Mouse (Mus musculus): ENCODE data around the gene Vasp.
A peak's percentile ranks its signal among the peaks of the same experiment; 100 is the strongest.

The Vasp gene

DNA sequence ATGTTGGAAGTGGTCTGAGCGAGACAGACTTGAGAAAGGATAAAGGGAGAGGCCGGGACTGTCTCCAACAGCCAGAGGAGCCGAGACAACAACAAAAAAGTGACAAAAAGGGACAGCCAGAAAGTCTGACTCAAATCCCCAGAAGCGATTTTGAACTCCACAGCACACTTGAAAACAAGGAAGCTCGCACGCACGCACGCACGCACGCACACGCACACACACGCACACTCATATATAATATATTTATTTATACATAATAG, 31.4 kb upstream of the Vasp start:
- DNase-seq = no peak

DNA sequence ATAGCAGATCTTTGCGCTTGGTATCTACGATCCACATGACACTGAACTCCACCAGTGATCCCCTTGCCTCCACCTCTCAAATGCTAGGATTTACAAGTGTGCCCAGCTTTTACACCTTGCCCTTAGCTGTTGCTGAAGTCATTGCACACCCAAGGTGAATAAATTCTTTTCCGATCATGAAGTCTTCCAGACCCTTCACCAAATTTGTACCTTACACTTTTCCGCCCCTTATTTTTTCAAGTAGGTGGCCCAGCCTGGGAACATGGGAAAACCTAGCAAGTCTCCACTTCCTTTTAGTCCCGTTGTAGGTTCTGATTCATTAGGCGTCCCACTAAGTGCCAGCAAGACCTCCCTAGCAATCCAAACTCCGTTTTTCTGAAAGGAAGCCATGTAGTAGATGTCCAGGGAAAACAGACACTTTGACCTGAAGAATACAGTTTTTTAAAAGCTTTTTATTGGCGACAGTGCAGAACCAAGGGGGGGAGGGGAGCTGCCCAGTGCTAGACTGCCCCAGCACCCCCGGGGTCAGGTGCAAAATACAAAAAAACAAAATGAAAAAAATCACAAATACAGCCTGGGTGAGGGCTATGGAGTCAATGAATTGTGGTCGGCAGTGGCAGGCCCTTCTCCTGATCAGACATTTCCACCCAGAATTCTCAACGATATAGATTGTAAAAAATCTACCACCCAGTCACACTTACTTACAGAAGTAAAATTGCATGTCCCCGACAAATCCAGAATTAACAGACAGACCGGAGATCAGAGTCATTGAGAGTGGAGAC, 30.8 kb upstream of the Vasp start:
- DNase-seq = no peak

DNA sequence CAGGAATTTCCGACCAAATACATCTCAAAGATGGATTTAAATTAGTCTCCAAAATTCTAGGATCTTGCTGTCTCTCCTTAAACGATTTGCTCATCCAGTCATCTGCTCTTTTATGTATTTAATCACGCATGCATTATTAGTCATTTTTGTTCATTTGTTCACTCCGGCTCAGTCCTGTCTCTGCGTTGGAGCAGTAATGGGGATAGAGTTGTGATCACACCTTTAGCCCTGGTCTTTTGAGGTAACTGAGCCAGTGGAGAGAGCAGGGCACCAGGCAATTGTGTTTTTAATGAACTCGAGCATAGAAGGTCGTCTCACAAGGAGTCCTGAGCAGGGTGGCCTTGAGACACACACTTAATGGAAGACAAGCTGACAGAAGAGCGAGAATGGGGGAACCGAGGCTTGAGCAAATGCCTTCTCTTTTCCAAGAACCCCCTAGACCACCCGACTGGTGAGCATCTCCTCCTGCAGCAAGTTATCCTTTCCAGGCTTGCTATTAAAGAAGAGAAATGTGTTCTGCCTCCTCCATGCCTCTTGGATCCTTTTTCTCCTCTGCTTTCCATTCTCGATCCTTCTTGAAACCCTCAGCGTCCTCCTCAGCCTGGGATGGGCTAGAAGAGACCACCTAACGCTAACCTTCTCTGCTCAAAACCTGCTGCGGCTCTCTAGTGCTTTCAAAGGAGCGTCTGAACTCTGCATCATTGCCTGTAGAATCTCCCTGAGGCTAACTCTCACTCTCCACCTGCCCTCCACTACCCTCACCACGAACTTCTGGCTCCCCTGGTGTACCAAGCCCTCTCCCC, 30.0 kb upstream of the Vasp start:
- peak in 1 of 2 experiments; percentile 39 for DNase-seq

- DNase-seq = peak; percentile 83 to 88
These were observed 29.1 kb upstream of the Vasp start for GRCm38 (mm10) chr7:19300501-19301421.

DNA sequence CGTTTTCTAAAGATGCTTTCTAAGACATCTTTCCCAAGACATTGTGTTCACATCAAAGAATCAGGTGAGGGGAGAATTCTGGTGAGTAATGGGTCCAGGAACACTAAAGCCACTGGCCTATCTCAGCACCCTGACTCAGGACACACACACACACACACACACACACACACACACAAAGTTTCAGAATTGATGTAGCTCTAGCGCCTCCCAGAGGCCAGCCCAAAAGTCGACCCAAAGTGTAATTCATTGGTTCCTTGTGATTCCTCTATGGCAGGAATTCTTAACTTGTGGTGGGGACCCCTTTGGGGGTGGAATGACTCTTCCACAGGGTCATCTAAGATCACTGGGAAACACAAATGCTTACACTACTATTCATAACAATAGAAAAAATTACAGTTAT, 27.6 kb upstream of the Vasp start:
- peak in 1 of 2 experiments; percentile 58 for DNase-seq

DNA sequence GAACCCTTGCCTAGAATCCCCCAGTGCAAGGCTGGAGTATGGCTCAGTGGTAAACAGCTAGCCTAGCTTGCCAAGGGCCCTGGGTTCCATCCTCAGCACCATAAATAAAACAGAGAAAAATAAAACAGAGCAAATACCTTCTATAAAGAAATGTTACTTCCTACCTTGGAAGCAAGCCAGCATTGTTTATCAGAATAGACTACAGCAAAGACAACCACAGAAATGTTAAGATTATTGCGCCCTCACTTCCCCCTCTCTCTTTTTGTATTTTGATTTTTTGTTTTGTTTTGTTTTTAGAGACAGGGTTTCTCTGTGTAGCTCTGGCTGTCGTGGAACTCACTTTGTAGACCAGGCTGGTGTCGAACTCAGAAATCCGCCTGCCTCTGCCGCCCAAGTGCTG, 26.2 kb upstream of the Vasp start:
- DNase-seq = no peak

- no peak for DNase-seq
These were observed 25.4 kb upstream of the Vasp start for GRCm38 (mm10) chr7:19297034-19297433.

- peak; percentile 98 for DNase-seq
These were observed 24.0 kb upstream of the Vasp start for GRCm38 (mm10) chr7:19295503-19296185.

GRCm38 (mm10) chr7:19290969-19291596, 19.5 kb upstream of the Vasp start:
- no peak for DNase-seq

DNA sequence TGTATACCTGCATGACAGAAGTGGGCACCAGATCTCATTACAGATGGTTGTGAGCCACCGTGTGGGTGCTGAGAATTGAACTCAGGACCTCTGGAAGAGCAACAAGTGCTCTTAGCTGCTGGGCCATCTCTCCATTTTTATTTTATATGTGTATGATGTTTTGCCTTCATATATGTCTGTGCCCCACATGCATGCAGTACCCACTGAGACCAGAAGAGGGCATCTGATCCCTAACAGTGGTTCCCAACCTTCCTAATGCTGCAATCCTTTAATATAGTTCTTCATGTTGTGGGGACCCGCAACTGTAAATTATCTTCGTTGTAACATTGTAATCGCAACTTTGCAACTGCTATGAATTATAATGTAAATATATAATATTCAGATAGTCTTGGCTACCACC, 13.1 kb upstream of the Vasp start:
- DNase-seq = peak; percentile 69 to 74

GRCm38 (mm10) chr7:19283406-19283804, 11.8 kb upstream of the Vasp start:
- no peak for DNase-seq

- peak; percentile 66 to 67 for DNase-seq
These were observed 11.3 kb upstream of the Vasp start for GRCm38 (mm10) chr7:19282791-19283405.

- peak; percentile 92 to 94 for DNase-seq
These were observed 10.8 kb upstream of the Vasp start, which contains the start of gene Rtn2 for GRCm38 (mm10) chr7:19282385-19282784. Gene Rtn2, plus strand, starts transcription at chr7:19282624.

DNA sequence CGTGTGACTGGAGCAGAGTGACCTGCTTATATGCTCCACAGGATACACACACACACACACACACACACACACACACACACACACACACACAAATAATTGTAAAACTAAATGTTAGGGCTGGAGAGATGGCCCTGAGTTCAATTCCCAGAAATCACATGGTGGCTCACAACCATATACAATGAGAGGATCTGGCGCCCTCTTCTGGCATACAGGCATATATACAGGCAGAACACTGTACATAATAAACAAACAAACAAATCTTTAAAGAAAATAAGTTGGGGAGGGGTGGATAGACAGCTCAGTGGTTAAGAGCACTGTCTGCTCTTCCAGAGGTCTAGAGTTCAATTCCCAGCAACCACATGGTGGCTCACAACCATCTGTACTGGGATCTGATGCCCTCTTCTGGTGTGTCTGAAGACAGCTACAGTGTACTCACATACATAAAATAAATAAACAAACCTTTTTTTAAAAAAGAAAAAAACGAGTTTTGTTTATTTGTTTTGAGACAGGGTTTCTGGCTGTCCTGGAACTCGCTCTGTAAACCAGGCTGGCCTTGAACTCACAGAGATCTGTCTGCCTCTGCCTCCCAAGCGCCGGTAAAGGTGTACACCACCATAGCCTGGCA, 10.2 kb upstream of the Vasp start:
- DNase-seq = peak; percentile 51 to 73

- DNase-seq = no peak
These were observed 8.0 kb upstream of the Vasp start, which contains the start of gene Ppm1n for GRCm38 (mm10) chr7:19279581-19280114. Gene Ppm1n, minus strand, starts transcription at chr7:19280064.

DNA sequence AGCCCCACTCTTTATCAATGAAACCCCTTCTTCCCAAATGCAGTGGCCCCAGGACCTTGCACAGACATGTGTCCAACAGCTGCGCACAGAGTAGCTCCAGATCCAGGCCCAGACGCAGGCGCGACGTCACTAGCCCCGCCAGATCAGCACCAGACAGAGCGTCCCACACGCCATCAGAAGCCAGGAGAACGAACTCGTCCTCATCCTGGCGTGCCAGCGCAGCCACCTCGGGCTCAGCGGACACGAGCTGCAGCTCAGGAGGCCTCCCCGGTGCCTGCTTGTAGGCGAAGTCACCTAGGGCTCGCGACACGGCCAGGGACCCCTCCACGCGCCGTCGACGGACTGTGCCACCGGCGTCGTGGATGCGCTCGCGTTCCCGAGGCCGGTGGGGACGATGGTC, 7.4 kb upstream of the Vasp start:
- no peak for DNase-seq

GRCm38 (mm10) chr7:19276253-19276652, 4.6 kb upstream of the Vasp start:
- no peak for DNase-seq

GRCm38 (mm10) chr7:19272173-19272764, 652 bp upstream of the Vasp start:
- DNase-seq = peak; percentile 75 to 82

DNA sequence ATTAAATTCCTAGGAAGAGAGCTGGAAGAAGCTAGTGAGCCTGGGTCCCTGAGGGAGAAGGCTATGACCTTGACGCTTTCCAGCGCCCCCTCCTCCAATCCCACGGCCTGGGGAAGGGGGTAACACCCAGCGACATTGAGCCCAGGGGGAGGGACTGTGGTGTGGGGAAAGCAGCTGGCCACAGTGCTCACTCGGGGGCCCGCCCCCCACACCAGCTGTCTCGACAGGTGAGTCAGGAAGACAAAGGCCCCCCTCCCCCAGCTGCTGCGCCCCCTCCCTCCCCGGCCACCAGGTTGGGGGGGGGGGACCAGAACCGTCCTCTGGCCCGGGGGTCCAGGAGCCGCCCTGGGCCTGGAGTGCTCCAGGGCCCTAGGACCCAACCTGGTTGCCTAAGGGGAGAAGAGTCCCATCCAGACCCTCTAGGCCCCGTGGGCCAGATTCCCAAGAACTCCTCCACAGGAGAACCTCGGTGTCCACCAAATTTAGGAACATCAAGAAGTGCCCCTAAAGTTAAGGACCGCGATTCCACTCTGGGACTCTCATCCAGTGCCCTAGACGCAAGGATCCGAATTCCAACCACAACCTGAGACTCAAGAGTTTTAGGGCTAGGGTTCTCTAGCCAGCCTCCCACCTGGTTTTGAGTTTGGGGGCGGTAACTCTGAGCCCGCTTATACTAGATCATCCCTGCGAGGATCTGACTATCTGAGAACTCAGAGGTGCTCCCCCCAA, 944 bp downstream of the Vasp start:
- DNase-seq = no peak

All from cerebellum, adult 18-20 months (tissue).